Mouse (Mus musculus) fat pad, adult 2 months (tissue): Measurements from ENCODE around the gene Bcl11a.

Source experiments
- DNase-seq: peaks from one replicate; pipeline ENCODE4 v3.0.0-alpha.2; 2011; ENCODE audit warnings: low read depth, low spot score; ENCODE audit errors: extremely low read depth

The Bcl11a gene

DNA sequence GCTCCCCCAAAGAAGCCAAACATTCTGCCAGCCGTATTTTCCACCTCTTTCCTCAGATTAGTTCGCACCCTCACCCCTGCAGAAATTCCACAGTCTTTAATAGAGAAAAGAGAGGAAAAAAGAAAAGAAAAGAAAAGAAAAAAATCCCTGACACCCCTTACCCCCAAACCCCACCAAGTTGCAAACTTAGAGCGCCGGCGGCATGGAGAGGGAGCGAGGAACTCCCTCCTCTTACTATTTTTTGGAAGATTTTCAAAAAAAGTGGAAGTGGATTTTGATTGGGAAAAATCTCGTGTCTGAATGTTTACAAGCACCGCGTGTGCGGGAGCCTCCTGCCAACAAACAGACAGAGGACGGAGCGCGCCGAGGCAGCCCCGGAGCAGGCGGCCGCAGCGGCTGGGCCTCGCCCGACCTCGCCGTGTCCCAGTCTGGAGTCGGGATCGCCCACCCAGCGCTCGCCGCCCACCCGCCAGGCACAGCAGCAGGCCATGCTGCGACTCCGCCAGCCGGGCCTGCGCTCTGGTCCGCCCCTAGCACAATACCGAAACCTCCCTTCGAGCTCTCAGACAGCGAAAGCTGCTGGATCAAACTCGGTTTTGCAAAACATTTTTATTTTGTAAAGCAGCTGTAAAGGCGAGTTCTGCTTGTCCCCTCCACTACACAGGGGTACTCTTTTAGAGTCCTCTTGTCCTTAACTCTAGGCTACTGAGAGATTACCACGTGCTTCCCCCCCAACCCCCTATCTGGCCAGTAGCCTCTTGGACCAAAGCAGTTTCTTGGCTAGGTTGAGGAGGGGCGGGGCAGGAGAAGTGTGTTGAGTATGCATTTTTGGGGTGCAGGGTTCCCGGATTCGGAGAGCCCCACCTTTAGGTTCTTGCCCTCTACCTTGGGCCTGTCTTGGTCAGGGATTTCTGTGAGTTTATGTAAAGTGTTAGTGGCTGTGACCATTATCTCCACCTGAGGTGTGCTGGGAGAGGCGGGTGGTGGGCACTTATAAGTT, 1.8 kb downstream of the Bcl11a start:
- no peak for DNase-seq

DNA sequence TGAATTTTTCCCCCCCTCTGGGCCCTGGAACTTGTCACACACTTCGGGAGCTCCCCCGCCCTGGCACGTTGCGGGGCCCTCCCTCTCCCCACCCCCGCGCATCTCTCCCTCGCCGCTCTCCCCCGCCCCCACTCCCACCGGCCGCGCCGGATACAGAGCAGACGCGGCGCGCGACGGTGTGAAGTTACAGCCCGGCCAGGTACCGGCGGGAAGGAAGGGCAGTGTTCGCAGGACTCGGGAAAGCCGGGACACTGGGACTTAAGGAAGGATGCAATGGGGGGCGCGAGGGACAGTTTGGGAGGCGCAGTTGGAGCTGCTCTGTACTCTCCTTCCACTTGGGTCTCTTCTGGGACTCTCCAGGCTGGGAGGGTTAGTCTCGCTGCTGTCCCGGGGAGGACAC, 2.7 kb downstream of the Bcl11a start:
- DNase-seq = no peak

DNA sequence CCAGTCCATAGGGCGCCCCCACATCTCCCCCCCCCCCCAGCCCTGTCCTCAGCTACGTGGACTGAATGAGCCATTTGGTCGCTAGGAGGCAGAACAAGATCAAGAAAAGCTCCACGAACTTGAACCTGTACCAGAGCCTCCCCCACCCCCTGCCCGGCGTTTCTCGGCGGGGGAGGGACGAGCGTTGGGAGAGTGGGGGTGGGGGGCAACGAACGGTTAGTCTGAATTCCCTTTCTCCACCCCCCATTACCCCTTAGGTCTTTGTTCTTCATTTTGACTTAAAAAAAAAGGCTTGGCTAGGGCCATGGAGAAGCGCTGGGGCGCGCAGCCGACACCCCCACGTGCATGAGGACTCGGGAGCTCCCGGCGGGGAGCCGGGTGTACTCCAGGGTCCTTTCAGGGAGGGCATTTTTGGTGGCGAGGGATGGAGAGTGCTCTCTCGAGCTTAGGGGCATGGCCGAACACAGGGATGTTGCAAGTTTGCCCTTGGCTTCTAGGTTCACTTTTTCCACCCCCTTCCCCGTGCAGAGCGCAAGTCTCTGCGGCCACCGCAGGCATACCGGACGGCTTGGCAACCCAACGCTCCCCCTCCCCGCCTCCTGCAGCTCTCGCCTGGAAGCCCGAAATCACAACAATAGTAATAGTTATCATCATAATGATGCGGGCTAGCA, 3.3 kb downstream of the Bcl11a start:
- DNase-seq = no peak

DNA sequence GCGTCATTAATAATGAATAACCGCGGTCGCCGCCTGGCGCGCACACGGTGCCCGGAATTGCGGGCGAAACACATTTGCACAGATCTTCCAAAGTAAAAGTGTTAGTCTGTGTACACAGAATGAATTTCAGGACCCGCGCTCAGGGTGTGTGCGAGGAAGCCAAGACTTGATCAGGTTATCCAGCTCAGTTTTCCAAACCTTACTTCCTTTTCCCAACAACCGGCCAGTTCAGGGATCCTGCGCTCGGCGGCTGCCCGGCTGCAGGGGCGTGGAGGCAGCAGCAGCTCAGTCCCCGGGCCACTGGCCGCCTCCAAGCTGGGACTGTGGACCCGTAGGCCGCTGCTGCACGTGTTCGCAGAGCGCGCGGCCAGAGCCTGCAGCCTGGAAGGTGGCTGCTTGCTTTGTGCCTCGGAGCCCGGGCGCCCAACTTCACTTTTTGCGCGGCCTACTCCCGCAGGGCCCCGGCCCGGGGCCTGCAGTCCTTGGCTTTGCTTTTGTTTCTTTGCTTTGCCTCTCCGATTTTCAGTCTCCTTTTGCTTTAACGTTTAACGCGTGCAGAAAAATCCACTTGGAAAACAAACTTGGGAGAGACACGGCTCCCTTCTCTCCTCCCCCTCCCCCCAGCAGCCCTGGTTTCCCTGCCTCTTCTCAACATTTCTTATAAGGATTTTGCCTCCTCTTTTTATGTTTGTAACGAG, 4.0 kb downstream of the Bcl11a start:
- DNase-seq = no peak

DNA sequence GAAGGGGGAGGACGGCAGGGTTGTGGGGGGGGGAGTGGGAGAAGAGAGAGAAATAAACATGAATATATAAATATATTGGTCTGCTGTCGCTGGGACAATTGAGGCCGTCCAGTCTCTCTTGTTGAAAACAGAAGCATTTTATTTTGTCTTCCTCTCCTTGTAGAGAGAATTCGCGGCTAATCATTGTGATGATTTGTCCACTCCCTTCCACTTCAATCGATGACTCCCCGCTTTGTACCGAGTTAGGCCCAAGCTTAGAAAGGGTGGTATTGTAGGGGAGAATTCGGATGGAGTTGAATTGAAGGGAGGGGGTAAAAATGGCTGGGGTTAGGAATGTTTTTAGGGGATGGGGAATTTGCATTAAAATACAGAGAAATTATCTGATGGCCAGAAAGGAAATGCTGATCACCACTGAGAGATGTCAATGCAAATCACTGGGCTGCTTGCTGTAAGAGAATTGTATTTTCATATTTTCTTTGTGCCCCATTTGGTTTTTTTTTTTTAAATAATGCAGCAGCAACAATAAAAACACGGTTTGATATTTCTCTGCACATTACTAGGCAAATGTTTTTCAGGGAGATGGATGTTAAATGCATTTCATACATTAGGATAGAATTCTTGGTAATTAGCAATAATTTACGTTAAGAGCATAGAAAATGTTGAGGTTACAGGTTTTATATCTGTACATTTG, 4.7 kb downstream of the Bcl11a start:
- DNase-seq = no peak

DNA sequence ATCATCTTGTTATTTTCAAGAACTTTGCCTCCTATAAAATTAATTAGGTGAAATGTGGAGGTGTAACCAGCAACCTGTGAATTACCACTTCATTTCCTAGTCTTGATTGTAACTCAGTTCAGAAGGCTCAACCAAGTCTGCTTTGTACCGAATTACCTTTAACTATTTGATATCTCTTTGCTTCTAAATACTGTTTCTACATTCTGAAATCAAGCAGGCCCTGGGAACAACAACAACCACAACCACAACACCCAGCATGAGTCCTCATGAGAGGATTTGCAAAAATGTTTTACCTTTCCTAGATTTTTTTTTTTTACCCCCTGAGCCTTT, 5.2 kb downstream of the Bcl11a start:
- DNase-seq = no peak

DNA sequence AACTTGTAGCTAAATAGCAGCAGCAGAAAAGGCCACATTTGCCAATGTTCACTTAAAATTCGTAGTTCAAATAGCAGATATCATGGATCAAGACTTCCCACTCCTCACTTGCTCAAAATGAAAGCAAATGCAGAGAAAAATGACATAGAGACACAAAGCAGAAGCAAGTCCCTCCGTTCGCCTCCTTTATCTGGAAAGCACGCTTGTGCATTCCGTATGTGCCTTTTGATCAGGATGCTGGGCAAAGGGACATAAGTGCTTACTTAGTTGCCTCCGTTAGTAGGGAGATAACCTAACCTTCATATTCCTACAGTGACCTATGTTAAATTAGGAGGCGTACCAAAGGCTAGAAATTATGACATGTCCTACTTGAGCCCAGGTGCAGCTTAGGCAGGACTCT, 5.6 kb downstream of the Bcl11a start:
- no peak for DNase-seq

DNA sequence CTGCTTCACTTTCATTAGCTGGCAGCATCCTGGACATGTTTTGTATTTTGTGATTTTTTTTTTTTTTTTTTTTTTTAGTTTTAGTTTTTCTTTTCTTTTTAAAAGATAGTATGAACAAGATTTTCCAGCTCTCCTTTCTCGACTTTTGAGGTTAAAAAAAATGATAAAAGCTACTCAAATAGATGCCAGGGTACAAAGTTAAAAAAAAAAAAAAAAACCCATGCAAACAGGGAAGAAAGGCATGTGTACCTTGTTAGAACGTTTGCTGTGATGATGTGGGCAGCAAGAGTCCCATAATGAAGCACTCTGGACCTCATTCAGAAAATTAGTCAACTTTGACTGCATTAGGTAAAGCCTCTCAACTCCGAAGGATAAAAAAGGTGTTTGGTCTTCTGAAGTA, 6.2 kb downstream of the Bcl11a start:
- DNase-seq = no peak

DNA sequence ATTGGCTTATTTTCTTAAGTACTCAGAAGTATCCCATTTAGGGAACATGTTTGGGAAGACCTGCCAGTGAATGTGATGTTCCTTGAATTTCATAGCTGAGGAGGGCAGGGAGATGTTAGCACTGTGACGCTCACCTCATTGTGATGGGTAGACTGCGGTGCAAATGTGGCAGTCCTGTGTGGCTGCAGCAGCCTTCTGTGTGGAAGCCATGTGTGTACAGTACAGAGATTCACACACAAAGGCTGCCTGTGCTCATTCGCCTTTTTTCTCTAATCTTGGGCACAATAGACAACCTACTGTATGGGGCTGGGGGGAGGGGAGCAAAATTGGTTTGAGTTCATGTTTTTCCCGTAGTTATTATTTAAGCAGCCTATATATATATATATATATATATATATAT, 6.7 kb downstream of the Bcl11a start:
- DNase-seq = no peak

DNA sequence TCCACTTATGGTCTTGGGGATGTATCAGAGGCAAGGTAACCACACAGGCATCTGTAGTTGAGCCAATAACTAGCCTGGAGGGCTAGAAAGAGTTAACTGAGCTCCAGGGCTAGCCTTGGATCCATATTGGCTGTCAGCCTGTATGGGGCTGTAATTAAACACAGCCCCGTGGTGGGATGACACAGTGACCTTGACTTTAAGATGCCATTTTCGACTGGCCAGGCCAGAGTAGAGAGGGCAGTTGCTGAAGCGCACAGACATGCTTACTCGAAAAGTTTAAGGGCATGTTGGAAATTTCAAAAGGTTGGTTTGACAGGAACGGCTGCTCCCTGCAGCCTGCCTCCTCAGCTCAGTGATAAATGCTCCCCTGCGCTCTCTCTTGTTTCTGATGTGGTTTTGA, 8.1 kb downstream of the Bcl11a start:
- no peak for DNase-seq

DNA sequence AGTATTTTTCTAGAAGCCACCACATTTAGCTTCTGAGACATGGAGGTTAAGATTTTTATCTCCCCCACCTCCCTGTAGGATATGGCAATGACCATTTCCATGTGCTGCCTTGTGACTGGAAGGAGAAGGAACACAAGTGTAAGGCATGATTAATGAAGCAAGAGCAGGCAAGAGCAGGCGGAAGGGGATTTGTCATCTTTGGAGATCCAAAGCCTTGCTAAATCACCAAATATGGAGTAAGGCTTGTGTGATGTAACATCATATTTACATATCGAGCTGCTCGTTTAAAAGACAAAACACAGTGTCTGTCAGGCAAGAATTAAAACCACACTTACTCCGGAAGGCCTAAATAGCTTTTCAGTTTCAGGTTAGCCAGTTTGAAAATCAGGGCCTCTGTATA, 9.2 kb downstream of the Bcl11a start:
- DNase-seq = peak; percentile 83

DNA sequence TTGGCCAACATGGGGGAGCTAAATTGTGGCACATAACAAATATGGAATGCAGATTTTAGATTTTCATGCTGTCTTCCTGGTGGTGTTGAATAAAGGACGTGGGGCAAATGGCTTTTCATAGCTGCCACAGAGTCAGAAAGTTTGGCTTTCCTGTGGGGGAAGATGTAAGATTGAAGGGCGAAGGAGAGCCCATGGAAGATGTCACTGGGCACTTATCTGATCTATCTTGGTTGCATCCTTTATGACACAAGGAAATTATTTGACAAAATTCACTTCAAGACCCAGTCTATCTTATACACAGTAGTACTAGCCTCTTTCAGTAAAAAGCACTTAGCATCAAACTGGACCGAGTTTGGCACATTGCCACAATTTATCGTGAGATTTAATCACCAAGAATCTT, 12.6 kb downstream of the Bcl11a start:
- no peak for DNase-seq

DNA sequence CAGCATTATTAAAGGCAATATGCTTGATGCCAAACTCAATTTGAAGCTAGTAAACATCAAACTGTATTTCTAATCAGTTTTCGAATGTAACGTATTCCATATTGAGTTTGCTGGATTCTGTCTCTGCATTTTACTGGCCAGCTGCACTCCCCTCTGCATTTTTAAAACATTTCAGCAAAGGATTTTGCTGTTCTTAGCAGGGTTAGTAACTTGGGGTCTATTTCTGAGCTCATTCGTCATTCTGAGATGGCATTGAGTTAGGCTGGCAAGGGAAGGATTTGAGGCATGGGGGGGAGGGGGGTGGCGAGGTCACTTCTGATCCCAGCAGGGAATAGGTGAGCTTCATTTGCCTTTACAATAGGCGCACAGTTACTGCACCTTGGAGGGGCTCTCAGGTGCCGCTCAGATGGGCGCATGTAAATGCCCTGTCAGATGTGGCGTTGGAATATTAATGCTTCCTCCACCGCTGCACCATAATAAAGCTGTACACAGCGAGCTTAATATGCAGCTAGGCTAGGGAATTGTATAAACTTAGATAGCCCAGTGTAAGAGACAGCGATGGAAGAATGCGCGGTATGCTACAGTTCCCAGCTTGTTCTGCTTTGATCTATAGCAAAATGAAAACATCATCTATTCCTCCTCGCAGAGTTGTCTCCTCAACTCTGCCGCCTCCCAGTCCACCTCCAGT, 13.7 kb downstream of the Bcl11a start:
- no peak for DNase-seq

DNA sequence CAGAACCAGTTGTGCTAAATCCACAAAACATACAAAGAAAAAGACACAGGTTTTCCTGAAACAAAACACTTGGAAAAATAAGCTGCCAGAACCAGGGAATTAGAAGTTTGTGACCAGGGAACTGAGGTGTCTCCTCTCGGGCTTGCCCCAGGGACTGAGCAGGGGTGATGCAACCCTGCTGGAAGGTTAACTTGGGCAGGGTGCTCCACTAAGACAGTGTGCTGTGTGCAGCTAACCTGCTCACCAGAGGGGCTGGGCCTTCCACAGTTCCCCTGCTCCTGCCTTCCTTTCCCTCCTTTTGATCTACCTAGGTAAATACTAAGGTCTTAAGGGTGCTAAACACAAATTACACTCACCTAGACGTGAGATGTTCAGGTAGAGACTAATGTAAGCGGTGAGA, 14.8 kb downstream of the Bcl11a start:
- no peak for DNase-seq

DNA sequence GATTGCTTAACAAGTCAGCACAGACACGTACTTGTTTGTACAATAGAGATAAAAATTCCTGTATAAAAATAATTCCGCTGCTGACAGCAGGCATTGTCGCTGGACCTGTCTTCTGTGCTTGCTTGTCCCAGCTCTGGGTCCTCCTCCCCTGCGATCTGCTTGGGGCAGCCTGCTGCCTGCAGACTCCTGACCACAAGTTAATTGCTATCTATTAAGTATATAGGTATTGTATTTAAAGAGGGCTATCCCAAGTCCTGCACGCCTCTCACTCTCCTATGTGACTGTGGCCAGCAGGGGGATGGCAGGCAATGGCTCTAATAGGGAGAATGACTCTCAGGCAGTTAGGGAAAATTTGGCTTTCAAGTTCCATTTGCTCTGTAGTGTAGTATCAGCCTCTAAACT, 16.2 kb downstream of the Bcl11a start:
- no peak for DNase-seq

DNA sequence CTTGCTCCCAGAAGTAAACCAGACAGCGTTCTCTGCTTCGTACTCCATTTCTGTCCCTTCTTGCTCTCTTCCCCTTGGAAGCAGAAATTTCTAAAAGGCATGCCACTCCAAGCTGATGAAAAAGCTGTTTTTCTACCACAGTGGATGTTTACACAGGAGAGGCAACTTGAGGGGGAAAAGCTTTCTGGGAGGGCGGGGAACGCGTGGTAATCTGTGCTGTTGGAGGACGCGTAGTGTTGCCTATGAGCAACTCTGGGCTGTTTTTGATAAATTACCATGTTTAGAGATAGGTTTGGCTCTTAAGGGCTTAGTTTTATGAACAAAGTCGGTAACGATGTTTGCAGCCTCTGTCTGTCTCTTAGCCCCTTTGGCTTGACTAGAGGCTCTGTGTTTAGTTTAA, 17.4 kb downstream of the Bcl11a start:
- DNase-seq = no peak

DNA sequence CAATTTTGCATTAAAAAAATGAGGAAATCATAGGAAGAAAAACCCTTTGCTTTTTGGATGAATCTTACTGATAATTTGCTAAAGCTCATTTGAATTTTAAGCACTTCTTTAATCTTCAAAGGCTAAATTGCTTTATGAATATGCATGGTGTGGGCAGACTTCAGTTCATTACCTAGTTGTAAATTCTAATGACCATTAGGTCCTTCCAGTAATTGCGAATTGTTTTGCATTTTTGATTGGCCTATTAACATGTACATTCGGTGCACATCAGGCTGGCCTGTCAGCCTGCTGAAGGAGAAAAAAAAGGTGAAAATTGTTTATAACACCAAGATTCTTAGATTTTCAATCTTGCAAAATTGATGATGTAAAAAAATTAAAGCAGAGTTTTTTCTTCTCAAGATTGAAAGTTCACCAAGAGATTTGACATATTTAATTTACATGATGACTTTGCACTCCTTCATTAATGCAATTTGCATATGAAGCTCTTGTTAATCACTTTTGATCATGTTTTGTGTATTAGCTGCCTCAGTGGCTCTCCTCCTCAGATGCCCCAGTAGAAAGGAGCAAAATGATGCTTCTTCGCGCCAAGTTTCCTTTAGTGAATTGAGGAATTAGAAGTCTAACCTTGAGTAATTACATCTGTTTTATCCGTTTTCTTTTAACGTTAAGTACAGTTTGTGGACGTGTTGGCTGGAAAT, 17.9 kb downstream of the Bcl11a start:
- DNase-seq = no peak

DNA sequence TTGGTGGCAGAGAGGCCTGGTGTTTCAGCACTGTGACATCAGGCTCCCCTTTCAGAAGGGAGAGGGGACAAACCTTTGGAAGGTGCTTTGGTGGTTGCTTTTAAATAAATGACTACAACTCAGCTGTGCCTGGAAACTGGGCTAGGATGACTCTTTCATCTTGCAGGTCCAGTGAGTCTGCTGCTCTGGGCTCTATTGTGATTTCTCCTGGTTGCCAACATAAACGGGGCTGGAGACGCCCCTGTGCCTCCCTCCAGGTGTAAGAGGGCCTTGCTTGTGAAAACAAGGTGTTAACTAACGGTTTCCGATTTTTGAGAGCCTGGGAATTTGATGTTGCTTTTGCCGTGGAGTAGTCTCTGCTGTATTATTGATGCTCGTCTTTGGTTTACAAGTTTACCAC, 18.6 kb downstream of the Bcl11a start:
- DNase-seq = no peak

DNA sequence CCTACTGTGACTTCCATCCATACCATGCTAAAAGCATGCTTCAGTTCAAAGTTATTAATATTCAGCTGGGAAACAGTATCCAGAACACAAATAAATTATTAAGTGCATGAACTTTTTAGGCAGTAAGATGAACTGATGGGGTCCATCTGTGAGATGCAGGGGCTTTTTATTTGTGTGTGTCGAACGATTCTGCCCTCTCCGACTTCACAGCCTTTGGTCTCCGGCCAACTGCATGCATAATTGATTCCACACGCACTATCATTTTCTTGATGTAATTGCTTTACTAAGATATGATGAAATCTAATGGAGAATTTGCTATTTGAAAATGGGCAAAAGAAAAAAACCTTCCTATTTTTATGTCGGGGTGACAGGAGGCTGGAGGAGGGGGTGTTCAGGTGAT, 19.2 kb downstream of the Bcl11a start:
- no peak for DNase-seq

DNA sequence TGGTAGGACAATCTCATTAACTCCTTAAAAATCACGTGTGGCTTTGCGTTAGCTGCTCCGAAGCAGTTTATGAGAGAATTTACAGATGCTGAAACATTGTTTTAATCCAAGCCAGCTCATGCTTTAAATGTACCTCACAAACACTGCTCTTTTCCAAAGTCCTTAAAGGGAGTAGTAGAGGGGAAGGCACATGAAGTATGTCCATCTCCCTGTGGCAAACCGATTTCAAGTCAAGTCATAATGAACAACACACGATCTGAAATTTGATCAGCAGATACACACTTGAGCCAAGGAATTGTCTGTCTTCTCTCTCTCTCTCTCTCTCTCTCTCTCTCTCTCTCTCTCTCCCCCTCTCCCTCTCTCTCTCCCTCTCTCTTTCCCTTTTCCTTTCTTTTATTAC, 20.2 kb downstream of the Bcl11a start:
- DNase-seq = no peak
